In the genomic region with DNA sequence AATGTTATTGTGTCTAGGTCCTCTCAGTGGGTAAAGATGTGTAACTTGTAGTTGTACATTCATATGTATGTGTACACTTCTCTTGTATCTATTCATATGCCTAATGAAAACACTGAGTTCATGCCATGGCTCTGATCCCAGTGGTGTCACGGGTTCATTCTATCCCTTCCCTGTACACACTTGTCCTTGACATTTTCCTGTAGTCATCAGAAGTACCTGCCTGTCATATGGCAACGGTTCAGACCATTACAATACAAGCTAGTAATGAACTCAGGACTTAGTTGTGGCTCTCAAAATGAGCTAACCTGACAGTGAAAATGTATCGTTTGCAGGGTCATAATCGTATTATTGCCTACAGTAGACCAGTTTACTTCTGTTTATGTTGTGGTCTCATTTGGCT, we compare ENCODE assay signal across 31 mouse cellular contexts.
DNase-seq lines count a peak whose midpoint lies in the region; ATAC-seq lines count a peak whose summit lies in the region.
"Had no signal": no experiment of that assay in that cellular context is flagged by ENCODE, and none has a peak within 500 bp of the region (broad histone marks: within the 10 kb centered on the region; RNA-seq: fewer than 3 reads in every experiment).

No protein-coding gene starts in this region.

- H3K4me3 ChIP-seq in heart, embryonic 16.5 days (ENCODE audit: low read length), result no peak overlapping the region
- H3K4me3 ChIP-seq: embryonic facial prominence, embryonic 10.5 days; embryonic facial prominence, embryonic 15.5 days; forebrain, embryonic 13.5 days; hindbrain, embryonic 12.5 days; intestine, embryonic 15.5 days; limb, embryonic 10.5 days; limb, embryonic 15.5 days; liver, embryonic 13.5 days; megakaryocyte, embryonic 14.5 days; midbrain, embryonic 12.5 days; myocyte; neural tube, embryonic 12.5 days had no signal

- H3K4me1 ChIP-seq in heart, embryonic 16.5 days (ENCODE audit: control insufficient read depth, insufficient read depth, low read length), result peaks cover 9% of the 10 kb centered on the region
- H3K4me1 ChIP-seq: embryonic facial prominence, embryonic 10.5 days; embryonic facial prominence, embryonic 15.5 days; forebrain, embryonic 13.5 days; hindbrain, embryonic 12.5 days; intestine, embryonic 15.5 days; limb, embryonic 10.5 days; limb, embryonic 15.5 days; liver, embryonic 13.5 days; neural tube, embryonic 12.5 days had no signal

- WGBS in heart, embryonic 16.5 days, result 68% methylated on average over 4 of the region's 4 CpGs

- H3K27ac ChIP-seq in heart, embryonic 16.5 days (ENCODE audit: low read length), result no peak overlapping the region
- H3K27ac ChIP-seq: embryonic facial prominence, embryonic 10.5 days; embryonic facial prominence, embryonic 15.5 days; forebrain, embryonic 13.5 days; hindbrain, embryonic 12.5 days; hindbrain, postnatal 0 days; intestine, embryonic 15.5 days; limb, embryonic 10.5 days; limb, embryonic 15.5 days; liver, embryonic 13.5 days; midbrain, embryonic 12.5 days; neural tube, embryonic 12.5 days had no signal

- peaks cover 11% of the 10 kb centered on the region for H3K36me3 ChIP-seq in heart, embryonic 16.5 days (ENCODE audit: control insufficient read depth, insufficient read depth)
- H3K36me3 ChIP-seq: intestine, embryonic 15.5 days; liver, embryonic 13.5 days; midbrain, embryonic 12.5 days had no signal

- H3K9me3 ChIP-seq in heart, embryonic 16.5 days (replicated peaks; ENCODE audit: control insufficient read depth, low read length), result no peaks in the 10 kb centered on the region
- H3K9me3 ChIP-seq: embryonic facial prominence, embryonic 10.5 days; embryonic facial prominence, embryonic 15.5 days; forebrain, embryonic 13.5 days; hindbrain, embryonic 12.5 days; intestine, embryonic 15.5 days; limb, embryonic 10.5 days; limb, embryonic 15.5 days; liver, embryonic 13.5 days; megakaryocyte, embryonic 14.5 days; midbrain, embryonic 12.5 days; neural tube, embryonic 12.5 days had no signal

- intact Hi-C loops in heart, postnatal 25 days (cut with DNase I), result no loop called here

- peak; percentile 39 for DNase-seq in gastrocnemius, adult 18-20 months (ENCODE audit: low spot score)
- no peak for DNase-seq in gastrocnemius, postnatal 10 days
- peak; percentile 10 to 38 for DNase-seq in heart, adult 9 months (ENCODE audit: low spot score in 2 of 2)
- no peak for DNase-seq in heart, postnatal 25 days (ENCODE audit: low spot score)
- no peak for DNase-seq in right cerebral cortex, postnatal 25 days
- DNase-seq in kidney, adult 18-20 months, result no peak
- DNase-seq: cerebellum, adult 8-10 months; cerebellum, postnatal 25 days; kidney, adult 9 months; kidney, postnatal 10 days; layer of hippocampus, postnatal 36 days; liver, embryonic 13.5 days; lung, adult 18-20 months; lung, postnatal 4 days; right cerebral cortex, adult 18-20 months; thymus, postnatal 4 days had no signal

- no peak overlapping the region for H3K4me2 ChIP-seq in heart, embryonic 16.5 days (ENCODE audit: low read depth, low read length)
- H3K4me2 ChIP-seq: embryonic facial prominence, embryonic 15.5 days; forebrain, embryonic 13.5 days; hindbrain, embryonic 12.5 days; intestine, embryonic 15.5 days; limb, embryonic 15.5 days; liver, embryonic 13.5 days; midbrain, embryonic 12.5 days; neural tube, embryonic 12.5 days had no signal

- H3K27me3 ChIP-seq in heart, embryonic 16.5 days (ENCODE audit: control insufficient read depth, insufficient read depth, low read length), result no peaks in the 10 kb centered on the region
- H3K27me3 ChIP-seq: embryonic facial prominence, embryonic 15.5 days; forebrain, embryonic 13.5 days; hindbrain, embryonic 12.5 days; intestine, embryonic 15.5 days; limb, embryonic 15.5 days; liver, embryonic 13.5 days; megakaryocyte, embryonic 14.5 days; midbrain, embryonic 12.5 days; neural tube, embryonic 12.5 days had no signal

- 0 out of 2 replicates have a peak, but pooled peaks have one; percentile 32 for ATAC-seq in heart, embryonic 16.5 days (replicated peaks; ENCODE audit: extremely low read depth, insufficient read depth, low FRiP score)
- ATAC-seq: CD4-positive, CD25-positive, alpha-beta regulatory T cell, adult 4 months; forebrain, embryonic 13.5 days; hindbrain, postnatal 0 days; intestine, embryonic 15.5 days; lung, postnatal 0 days had no signal

- no peak overlapping the region for H3K9ac ChIP-seq in heart, embryonic 16.5 days (ENCODE audit: low read length)
- H3K9ac ChIP-seq: embryonic facial prominence, embryonic 15.5 days; forebrain, embryonic 13.5 days; hindbrain, embryonic 12.5 days; intestine, embryonic 15.5 days; limb, embryonic 15.5 days; liver, embryonic 13.5 days; midbrain, embryonic 12.5 days; neural tube, embryonic 12.5 days had no signal

Comparison
In these comparisons a context has a peak if more than half of its experiments do, and no peak if none do; other contexts are left out.
1. DNase-seq: peak in gastrocnemius, adult 18-20 months (single experiment) and heart, adult 9 months (2 of 2); none in gastrocnemius, postnatal 10 days (single experiment), heart, postnatal 25 days (single experiment), right cerebral cortex, postnatal 25 days (single experiment) and kidney, adult 18-20 months (single experiment).